Mouse (Mus musculus) ES-Bruce4 (cell line): ENCODE data around the gene Rwdd3.

Experiments
- EP300 ChIP-seq: IDR thresholded peaks from 2 replicates; pipeline ENCODE4 v1.6.1; 2011; ENCODE audit warnings: low read depth, low read length; ENCODE audit not compliant: insufficient read depth
- POLR2A ChIP-seq: IDR thresholded peaks from one replicate; pipeline ENCODE4 v1.8.1; 2011; ENCODE audit warnings: low read length; ENCODE audit not compliant: insufficient read depth

DNA sequence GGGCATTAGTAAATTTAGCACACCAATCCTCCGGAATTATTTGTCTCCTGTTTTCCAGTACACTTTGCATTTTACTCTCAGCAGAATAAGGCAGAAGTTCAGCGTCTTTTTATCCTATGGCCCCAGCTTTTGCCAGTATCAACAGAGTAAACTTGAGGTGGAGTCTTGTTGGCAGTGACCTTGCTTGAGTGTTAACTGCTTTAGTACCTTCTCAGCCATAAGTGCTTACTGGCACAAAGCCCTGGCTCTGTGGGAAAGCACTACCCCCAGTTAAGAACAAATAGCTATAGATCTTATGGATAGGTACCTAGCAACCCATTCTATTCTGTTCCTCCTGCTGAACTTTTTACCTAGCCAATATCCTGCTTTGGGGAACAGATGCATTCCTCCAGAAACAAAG is 17.7 kb upstream of the Rwdd3 start:
- TF ChIP-seq EP300 (no peak), POLR2A (no peak)
